Mouse (Mus musculus): Measurements from ENCODE around the gene Odf3b.
A peak's percentile ranks its signal among the peaks of the same experiment; 100 is the strongest.

Gene Odf3b

DNA sequence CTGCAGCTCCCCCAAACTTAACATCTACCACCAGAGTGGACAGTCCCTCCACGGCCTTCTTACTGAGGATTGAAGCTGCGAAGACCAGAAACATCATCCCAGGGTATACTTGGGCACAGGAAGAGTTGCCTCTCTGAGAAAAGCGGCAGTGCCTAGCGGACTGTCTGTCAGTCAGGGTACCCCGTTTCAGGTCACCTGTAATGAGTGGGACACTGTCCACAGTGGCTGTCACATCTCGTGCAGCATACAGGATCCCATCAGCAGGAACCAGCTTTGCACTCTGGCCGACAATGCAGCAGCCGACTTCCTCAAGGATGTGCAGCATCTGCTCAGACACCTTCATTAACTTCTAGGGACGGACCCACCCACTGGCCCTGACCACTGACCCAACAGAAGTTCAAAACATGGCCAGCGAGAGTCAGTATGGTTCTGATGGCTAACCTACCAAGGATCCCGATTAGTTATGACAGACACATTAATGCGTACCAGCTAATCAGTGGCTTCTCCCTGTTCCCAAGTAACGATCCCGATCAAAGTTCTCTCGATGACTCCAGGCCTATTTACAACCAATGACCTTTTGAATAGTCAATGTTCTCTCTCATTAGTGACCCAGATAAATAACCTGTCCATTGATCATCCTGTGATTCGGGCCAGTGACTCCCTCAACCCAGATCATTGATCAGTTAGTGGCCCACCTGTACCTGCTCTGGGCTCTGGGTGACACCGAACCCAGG lies 4.1 kb downstream of the Odf3b start:
- no peak for DNase-seq (ENCODE audit: low read depth, low spot score)

- no peak for DNase-seq (ENCODE audit: low read depth, low spot score)
These were observed 4.7 kb downstream of the Odf3b start for GRCm38 (mm10) chr15:89374340-89374739.

- DNase-seq (ENCODE audit: low read depth, low spot score): peak; percentile 94
These were observed 5.3 kb downstream of the Odf3b start, which contains the start of gene Sco2 for GRCm38 (mm10) chr15:89373762-89374248. Gene Sco2, minus strand, starts transcription at chr15:89373846.

- peak; percentile 91 for DNase-seq (ENCODE audit: low read depth, low spot score)
These were observed 5.9 kb downstream of the Odf3b start for GRCm38 (mm10) chr15:89373027-89373761.

- DNase-seq (ENCODE audit: low read depth, low spot score): no peak
These were observed 6.5 kb downstream of the Odf3b start for GRCm38 (mm10) chr15:89372536-89372935.

- DNase-seq (ENCODE audit: low read depth, low spot score): no peak
These were observed 7.0 kb downstream of the Odf3b start for GRCm38 (mm10) chr15:89372068-89372467.

GRCm38 (mm10) chr15:89365141-89365551 lies 13.9 kb downstream of the Odf3b start:
- DNase-seq (ENCODE audit: low read depth, low spot score): peak; percentile 95

DNA sequence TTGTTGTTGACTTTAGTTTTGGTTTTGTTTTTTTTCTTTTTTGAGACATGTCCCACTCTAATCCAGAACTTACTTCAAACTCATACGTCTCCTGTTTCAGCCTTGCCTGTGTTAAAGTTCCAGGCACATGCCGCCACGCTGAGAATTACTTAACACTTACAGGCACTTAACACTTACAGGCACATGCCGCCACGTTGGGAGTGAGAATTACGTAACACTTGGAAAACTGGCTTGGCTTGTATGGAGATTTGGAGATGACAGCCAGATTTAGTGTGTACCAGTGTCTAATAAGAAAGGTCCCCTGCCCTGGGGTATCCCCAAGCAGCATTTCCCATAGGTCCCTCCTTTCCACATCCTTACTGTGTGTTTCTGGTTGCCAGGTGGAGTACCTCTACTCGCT lies 16.0 kb downstream of the Odf3b start:
- no peak for DNase-seq (ENCODE audit: low read depth, low spot score)

DNA sequence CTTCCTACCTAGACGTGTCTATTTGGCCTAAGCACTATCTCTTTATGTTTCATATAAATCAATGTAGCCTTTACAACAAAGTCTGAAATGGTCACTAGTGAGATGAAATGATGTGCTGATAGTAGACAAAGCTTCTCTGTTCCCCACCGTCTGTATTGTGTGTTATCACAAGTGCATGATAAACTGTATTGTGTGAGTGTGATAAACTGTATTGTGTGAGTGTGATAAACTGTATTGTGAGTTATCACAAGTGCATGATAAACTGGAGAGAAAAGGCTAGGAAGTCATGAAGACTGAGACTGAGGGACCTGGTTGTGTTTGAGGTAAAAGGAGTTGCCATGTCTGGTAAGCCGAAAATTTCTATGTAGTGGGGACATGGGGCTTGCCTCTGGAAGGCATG lies 20.3 kb downstream of the Odf3b start:
- DNase-seq (ENCODE audit: low read depth, low spot score): no peak

DNA sequence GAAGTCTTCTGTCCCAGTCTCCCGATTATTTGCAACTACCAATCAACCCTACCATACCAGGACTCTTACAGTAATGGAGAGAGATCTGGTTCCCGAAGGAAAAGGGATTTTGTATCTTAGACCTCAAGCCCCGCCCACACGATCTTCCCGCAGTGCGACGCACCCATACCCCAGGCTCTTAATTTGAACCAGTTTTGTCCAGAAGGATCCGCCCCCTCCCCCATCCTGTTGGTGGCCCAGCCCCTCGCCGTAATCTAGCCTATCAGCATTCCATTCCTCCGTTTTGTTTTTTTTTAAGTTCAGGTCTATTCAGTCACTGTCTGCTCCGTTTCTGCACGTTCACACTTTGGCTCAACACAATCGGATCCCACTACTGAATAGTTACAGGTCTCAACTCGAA lies 22.7 kb downstream of the Odf3b start:
- DNase-seq (ENCODE audit: low read depth, low spot score): peak; percentile 61

DNA sequence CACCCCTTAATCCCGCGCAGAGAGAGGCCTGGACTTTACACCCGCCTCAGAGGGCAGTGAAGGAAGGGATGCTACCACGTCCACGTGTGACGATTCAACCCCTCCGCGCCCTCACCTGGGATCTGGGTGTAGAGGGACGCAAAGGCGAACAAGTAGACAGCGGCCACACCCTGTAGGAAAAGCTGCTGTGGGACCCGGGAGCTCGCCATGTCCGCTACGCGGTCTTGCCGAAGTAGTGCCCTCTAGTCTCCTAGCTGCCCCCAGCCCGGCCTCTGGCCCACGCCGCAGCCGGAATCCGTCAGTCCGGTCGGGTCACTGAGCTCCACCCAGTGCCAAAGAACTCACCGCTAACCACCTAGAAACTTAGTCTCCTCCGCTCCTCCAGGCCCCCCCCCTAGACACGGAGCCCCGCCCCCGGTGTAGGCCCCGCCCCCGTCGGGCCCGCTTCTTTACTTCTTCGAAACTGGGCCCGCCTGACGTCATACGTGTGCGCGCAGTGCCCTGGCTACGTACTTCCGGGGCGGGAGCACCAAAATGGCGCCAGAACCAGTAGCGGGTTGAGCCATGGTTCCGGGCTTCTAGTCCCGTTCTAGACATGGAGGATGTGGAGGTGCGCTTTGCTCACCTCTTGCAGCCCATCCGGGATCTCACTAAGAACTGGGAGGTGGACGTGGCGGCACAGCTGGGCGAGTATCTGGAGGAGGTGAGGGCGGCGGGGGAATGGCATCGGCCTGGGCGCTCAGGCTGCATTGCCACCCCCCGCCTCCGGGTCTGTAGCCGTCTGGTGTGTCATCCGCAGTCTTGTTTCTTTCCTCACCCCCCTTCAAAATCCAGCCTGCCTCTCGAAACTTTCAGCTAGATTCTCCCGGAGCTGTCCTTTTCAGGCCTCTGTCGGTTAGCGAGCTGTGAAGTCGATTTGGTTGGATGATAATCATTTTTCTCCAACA lies 23.6 kb downstream of the Odf3b start, which contains the start of the genes Lmf2 and Ncaph2:
Lmf2 (minus strand) TSS at position 419 of the 947 bp plus-strand sequence.
Ncaph2 (plus strand) TSS at position 479 of the 947 bp plus-strand sequence.
- DNase-seq (ENCODE audit: low read depth, low spot score): peak; percentile 98

GRCm38 (mm10) chr15:89354455-89354854 lies 24.6 kb downstream of the Odf3b start:
- no peak for DNase-seq (ENCODE audit: low read depth, low spot score)

DNA sequence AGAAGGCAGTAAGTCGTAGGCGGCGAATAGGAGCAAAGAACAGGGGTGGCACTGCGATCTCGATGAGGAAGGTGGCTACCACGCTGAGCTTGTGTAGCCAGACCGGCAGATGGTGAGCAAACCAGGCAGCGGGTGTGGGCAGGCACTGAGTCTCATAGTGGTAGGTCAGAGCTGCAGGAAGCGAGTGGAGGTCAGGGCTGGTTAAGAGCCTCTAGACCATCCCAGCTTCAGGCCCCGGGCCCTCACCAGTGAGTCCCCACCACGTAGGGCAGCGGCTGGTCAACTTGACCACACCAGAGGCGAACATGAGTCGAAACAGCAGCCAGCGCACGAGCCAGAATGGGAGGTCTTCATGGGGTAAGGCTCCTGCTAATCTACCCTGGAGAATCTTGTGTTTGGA lies 25.2 kb downstream of the Odf3b start:
- DNase-seq (ENCODE audit: low read depth, low spot score): no peak

- DNase-seq (ENCODE audit: low read depth, low spot score): no peak
These were observed 26.3 kb downstream of the Odf3b start for GRCm38 (mm10) chr15:89352795-89353194.

- no peak for DNase-seq (ENCODE audit: low read depth, low spot score)
These were observed 27.0 kb downstream of the Odf3b start for GRCm38 (mm10) chr15:89352054-89352453.

- DNase-seq (ENCODE audit: low read depth, low spot score): no peak
These were observed 27.8 kb downstream of the Odf3b start for GRCm38 (mm10) chr15:89351302-89351701.

DNA sequence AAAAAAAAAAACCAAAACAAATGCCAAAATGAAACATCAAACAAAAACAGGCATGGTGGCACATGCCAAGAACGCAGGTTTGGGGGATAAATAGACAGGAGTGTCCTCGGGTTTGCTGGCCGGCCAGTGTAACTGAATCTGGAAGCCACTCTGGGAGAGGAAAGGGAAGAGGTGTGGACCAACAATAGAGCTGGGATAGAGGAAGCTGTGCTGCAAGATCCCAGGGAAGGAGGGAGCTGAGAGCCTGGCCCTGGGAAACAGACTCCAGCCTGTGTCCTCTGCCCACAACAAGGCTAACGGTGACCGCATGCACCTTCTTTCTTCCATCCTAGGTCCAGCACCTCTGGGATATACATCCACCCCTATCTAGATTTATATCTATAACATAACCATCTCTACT lies 28.6 kb downstream of the Odf3b start:
- DNase-seq (ENCODE audit: low read depth, low spot score): no peak

DNA sequence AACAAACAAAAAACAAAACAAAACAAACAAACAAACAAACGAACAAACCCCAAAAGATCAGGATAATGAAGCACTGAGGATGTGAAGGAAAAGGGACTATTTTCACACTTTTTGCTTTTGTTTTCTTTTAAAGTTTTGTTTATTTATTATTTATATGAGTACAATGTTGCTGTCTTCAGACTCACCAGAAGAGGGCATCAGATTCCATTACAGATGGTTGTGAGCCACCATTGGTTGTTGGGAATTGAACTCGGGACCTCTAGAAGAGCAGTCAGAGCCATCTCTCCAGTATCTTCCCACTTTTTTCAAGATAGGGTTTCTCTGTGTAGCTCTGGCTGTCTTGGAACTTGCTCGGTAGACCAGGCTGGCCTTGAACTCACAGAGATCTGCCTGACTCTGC lies 35.8 kb downstream of the Odf3b start:
- no peak for DNase-seq (ENCODE audit: low read depth, low spot score)

GRCm38 (mm10) chr15:89341678-89342077 lies 37.4 kb downstream of the Odf3b start:
- no peak for DNase-seq (ENCODE audit: low read depth, low spot score)

DNA sequence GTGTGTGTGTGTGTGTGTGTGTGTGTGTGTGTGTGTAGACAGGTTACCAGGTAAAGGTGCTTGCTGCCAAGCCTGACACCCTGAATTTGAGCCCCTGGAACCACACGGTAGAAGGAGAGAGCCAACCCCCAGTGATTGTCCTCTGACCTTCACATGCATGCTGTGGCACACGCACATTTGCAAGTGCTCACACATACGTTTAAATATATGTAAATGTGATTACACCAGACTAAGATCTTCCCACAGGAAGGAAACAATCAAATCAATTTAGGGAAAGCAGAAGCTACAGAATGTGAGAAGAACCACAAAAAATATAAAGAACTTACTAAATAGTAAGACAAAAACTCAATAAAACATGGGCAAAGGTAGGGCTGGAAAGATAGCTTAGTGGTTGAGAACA lies 38.9 kb downstream of the Odf3b start:
- DNase-seq (ENCODE audit: low read depth, low spot score): no peak

GRCm38 (mm10) chr15:89339696-89340095 lies 39.4 kb downstream of the Odf3b start:
- DNase-seq (ENCODE audit: low read depth, low spot score): no peak

DNA sequence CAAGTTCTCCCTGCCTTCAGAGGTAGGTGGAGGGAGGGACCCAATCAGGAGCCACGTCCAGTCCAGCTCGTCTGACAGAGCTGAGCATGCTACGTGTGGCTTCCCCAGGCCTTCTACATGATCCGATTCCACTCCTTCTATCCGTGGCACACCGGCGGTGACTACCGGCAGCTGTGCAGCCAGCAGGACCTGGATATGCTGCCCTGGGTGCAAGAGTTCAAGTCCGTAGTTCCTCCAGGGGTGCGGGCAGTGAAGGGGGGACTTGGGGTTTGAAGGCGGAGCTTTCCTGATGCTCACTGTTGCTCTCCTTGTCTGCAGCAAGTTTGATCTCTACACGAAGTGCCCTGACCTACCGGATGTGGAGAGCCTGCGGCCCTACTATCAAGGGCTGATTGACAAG lies 42.7 kb downstream of the Odf3b start:
- DNase-seq (ENCODE audit: low read depth, low spot score): no peak

Data from brain, adult 2 months (tissue).